Mouse (Mus musculus): ENCODE data around the gene Mcrip1. TPM values are rescaled to one million over a fixed set of nuclear protein-coding genes. Genes with fewer than 3 reads are reported as not detected.

Gene Mcrip1
- polyA plus RNA-seq, 1 experiment from 2014 or later, result 139 TPM

DNA sequence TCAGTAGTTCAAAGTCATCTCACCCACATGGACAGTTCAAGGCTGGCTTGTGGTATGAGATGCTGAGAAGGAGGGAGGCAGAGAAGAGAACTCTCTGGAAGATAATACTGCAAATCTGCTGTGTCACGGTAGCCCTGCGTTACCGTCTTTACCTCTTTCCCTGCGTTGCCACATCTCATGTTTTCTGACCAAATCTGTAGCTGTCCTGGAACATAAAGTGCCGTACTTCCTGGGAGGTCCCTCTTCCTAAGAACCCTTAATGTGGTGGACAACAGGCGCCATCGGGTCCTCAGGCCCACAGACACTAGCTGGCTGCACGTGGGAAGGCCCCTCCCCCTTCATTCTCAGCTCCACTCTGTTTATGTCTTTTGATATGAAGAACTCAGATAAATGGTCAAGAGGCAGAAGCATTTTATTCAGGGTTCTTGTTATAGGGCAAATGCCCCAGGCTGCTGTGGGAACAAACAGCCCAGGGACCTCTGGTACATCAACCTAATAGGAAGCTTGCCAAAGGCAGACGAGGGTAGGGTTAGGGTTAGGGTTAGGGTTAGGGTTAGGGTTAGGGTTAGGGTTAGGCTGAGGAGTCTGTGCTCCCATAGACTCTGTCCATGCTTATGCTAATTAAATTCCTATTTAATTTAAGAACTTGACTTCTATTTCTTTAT is 21.7 kb downstream of the Mcrip1 start:
- no peak overlapping the region for H3K27ac ChIP-seq (ENCODE audit: low read length)
- H3K4me3 ChIP-seq (ENCODE audit: low read length), result no peak overlapping the region
- peaks cover 49% of the 10 kb centered on the region for H3K27me3 ChIP-seq (ENCODE audit: control insufficient read depth, insufficient read depth, low read length)
- peaks cover 9% of the 10 kb centered on the region for H3K4me1 ChIP-seq (ENCODE audit: control insufficient read depth, insufficient read depth, low read length)
- ATAC-seq (replicated peaks; ENCODE audit: extremely low read depth, insufficient read depth, low FRiP score), result no peak
- H3K9me3 ChIP-seq (replicated peaks; ENCODE audit: control insufficient read depth, low read length), result no peaks in the 10 kb centered on the region
- 68% methylated on average over 9 of the region's 9 CpGs for WGBS
- H3K4me2 ChIP-seq (ENCODE audit: low read depth, low read length), result no peak overlapping the region
- no peaks in the 10 kb centered on the region for H3K36me3 ChIP-seq (ENCODE audit: control insufficient read depth, insufficient read depth)
- no peak overlapping the region for H3K9ac ChIP-seq (ENCODE audit: low read length)

DNA sequence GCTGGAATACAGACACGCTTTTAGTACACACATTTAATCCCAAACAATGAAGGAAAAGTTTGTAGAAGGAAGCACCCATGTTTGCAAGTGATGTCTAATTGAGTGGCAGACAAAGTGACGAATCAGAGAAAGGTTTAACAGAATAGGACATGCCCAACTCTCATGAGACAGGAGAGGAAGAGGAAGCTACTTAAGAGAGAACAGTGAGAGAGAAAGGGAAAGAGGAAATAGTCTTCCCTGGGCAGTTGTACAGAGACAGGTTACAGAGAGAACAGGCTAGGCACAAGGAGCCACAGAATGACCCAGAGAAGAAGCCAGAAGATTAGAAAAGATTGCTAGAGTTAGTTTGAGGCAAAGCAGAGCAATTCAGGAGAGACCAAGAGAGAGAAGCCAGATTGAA is 23.6 kb downstream of the Mcrip1 start:
- no peaks in the 10 kb centered on the region for H3K9me3 ChIP-seq (replicated peaks; ENCODE audit: control insufficient read depth, low read length)
- H3K4me1 ChIP-seq (ENCODE audit: control insufficient read depth, insufficient read depth, low read length), result peaks cover 10% of the 10 kb centered on the region
- no peak for ATAC-seq (replicated peaks; ENCODE audit: extremely low read depth, insufficient read depth, low FRiP score)
- H3K9ac ChIP-seq (ENCODE audit: low read length), result no peak overlapping the region
- no peak overlapping the region for H3K4me3 ChIP-seq (ENCODE audit: low read length)
- peaks cover 31% of the 10 kb centered on the region for H3K27me3 ChIP-seq (ENCODE audit: control insufficient read depth, insufficient read depth, low read length)
- H3K27ac ChIP-seq (ENCODE audit: low read length), result no peak overlapping the region
- WGBS, result 65% methylated on average over 2 of the region's 2 CpGs
- no peak overlapping the region for H3K4me2 ChIP-seq (ENCODE audit: low read depth, low read length)
- H3K36me3 ChIP-seq (ENCODE audit: control insufficient read depth, insufficient read depth), result no peaks in the 10 kb centered on the region

- H3K27me3 ChIP-seq (ENCODE audit: control insufficient read depth, insufficient read depth, low read length), result peaks cover 3% of the 10 kb centered on the region
- H3K27ac ChIP-seq (ENCODE audit: low read length), result no peak overlapping the region
- no peak overlapping the region for H3K4me3 ChIP-seq (ENCODE audit: low read length)
- H3K36me3 ChIP-seq (ENCODE audit: control insufficient read depth, insufficient read depth), result no peaks in the 10 kb centered on the region
- H3K4me1 ChIP-seq (ENCODE audit: control insufficient read depth, insufficient read depth, low read length), result peaks cover 12% of the 10 kb centered on the region
- 82% methylated on average over 8 of the region's 8 CpGs for WGBS
- no peaks in the 10 kb centered on the region for H3K9me3 ChIP-seq (replicated peaks; ENCODE audit: control insufficient read depth, low read length)
- no peak overlapping the region for H3K4me2 ChIP-seq (ENCODE audit: low read depth, low read length)
- no peak for ATAC-seq (replicated peaks; ENCODE audit: extremely low read depth, insufficient read depth, low FRiP score)
- H3K9ac ChIP-seq (ENCODE audit: low read length), result no peak overlapping the region
Observed at GRCm38 (mm10) chr11:120522581-120522980, 26.9 kb downstream of the Mcrip1 start.

GRCm38 (mm10) chr11:120520967-120521540 is 28.5 kb downstream of the Mcrip1 start:
- ATAC-seq (replicated peaks; ENCODE audit: extremely low read depth, insufficient read depth, low FRiP score), result 0 out of 2 replicates have a peak, but pooled peaks have one; percentile 21
- H3K27ac ChIP-seq (ENCODE audit: low read length), result peak overlapping the region; percentile 64
- peaks cover 12% of the 10 kb centered on the region for H3K4me1 ChIP-seq (ENCODE audit: control insufficient read depth, insufficient read depth, low read length)
- H3K4me2 ChIP-seq (ENCODE audit: low read depth, low read length), result no peak overlapping the region
- no peaks in the 10 kb centered on the region for H3K36me3 ChIP-seq (ENCODE audit: control insufficient read depth, insufficient read depth)
- no peaks in the 10 kb centered on the region for H3K9me3 ChIP-seq (replicated peaks; ENCODE audit: control insufficient read depth, low read length)
- WGBS, result 49% methylated on average over 5 of the region's 5 CpGs
- H3K4me3 ChIP-seq (ENCODE audit: low read length), result no peak overlapping the region
- H3K9ac ChIP-seq (ENCODE audit: low read length), result peak overlapping the region; percentile 47
- H3K27me3 ChIP-seq (ENCODE audit: control insufficient read depth, insufficient read depth, low read length), result no peaks in the 10 kb centered on the region; the same call in 1 of the 2 replicates

- H3K4me1 ChIP-seq (ENCODE audit: control insufficient read depth, insufficient read depth, low read length), result peaks cover 12% of the 10 kb centered on the region
- H3K9me3 ChIP-seq (replicated peaks; ENCODE audit: control insufficient read depth, low read length), result no peaks in the 10 kb centered on the region
- H3K4me2 ChIP-seq (ENCODE audit: low read depth, low read length), result no peak overlapping the region
- H3K9ac ChIP-seq (ENCODE audit: low read length), result no peak overlapping the region
- H3K27ac ChIP-seq (ENCODE audit: low read length), result no peak overlapping the region; the same call in 1 of the 2 replicates
- no peak overlapping the region for H3K4me3 ChIP-seq (ENCODE audit: low read length)
- no peaks in the 10 kb centered on the region; the same call in 1 of the 2 replicates for H3K27me3 ChIP-seq (ENCODE audit: control insufficient read depth, insufficient read depth, low read length)
- WGBS, result 58% methylated on average over 9 of the region's 9 CpGs
- H3K36me3 ChIP-seq (ENCODE audit: control insufficient read depth, insufficient read depth), result no peaks in the 10 kb centered on the region
- ATAC-seq (replicated peaks; ENCODE audit: extremely low read depth, insufficient read depth, low FRiP score), result no peak
Observed at GRCm38 (mm10) chr11:120520498-120520897, 29.0 kb downstream of the Mcrip1 start.

DNA sequence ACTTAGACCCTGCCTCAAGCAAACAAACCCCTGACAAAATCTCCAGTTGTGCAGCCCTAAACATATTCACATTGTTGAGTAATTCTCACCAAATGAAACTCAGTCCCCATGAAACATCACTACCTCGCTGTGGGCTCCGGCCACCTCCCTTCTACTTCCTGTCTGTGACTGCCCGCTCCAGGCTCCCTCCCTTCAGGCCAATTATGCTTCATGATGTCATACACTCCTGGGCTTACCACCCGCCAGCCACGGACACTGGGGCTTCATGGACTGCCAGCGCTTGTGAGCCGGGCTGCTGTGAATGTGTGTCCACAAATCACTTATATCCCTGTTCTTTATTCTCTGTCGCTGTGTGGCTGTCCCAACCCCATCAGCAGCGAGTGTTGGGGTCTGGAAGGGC is 29.8 kb downstream of the Mcrip1 start:
- Histone ChIP-seq H3K36me3 (ENCODE audit: control insufficient read depth, insufficient read depth) (no peaks in the 10 kb centered on the region), H3K4me3 (ENCODE audit: low read length) (no peak overlapping the region), H3K4me1 (ENCODE audit: control insufficient read depth, insufficient read depth, low read length) (peaks cover 12% of the 10 kb centered on the region), H3K27ac (ENCODE audit: low read length) (peak overlapping the region; percentile 63), H3K4me2 (ENCODE audit: low read depth, low read length) (peak overlapping the region; percentile 20), H3K9me3 (replicated peaks; ENCODE audit: control insufficient read depth, low read length) (no peaks in the 10 kb centered on the region), H3K27me3 (ENCODE audit: control insufficient read depth, insufficient read depth, low read length) (no peaks in the 10 kb centered on the region; the same call in 1 of the 2 replicates), H3K9ac (ENCODE audit: low read length) (peak overlapping the region; percentile 55)
- peak; percentile 71 for ATAC-seq (replicated peaks; ENCODE audit: extremely low read depth, insufficient read depth, low FRiP score)
- 27% methylated on average over 9 of the region's 9 CpGs for WGBS

DNA sequence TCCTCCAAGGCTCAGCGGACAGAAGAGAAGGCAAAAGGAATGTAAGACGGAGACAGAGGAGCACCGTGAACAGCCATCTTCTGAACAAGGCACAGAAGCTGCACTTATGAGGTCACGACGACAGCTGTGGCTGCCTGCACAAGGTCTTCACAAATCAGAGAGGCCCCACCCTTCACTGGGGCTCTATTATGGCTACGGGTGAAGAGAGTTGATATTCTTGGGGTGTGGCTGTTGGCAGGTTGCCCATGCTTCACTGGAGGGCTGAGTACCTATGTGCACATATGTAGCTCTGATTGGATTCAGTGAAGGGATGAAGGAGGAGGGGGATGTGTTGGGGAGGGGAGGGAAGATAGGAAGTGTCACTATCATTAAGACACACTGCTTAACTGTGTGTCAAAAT is 31.0 kb downstream of the Mcrip1 start:
- Histone ChIP-seq H3K27ac (ENCODE audit: low read length) (peak overlapping the region; percentile 31), H3K36me3 (ENCODE audit: control insufficient read depth, insufficient read depth) (no peaks in the 10 kb centered on the region), H3K9ac (ENCODE audit: low read length) (no peak overlapping the region), H3K27me3 (ENCODE audit: control insufficient read depth, insufficient read depth, low read length) (no peaks in the 10 kb centered on the region; the same call in 1 of the 2 replicates), H3K9me3 (replicated peaks; ENCODE audit: control insufficient read depth, low read length) (no peaks in the 10 kb centered on the region), H3K4me1 (ENCODE audit: control insufficient read depth, insufficient read depth, low read length) (peaks cover 12% of the 10 kb centered on the region), H3K4me3 (ENCODE audit: low read length) (no peak overlapping the region), H3K4me2 (ENCODE audit: low read depth, low read length) (no peak overlapping the region)
- WGBS, result 55% methylated on average over 6 of the region's 6 CpGs
- no peak for ATAC-seq (replicated peaks; ENCODE audit: extremely low read depth, insufficient read depth, low FRiP score)

DNA sequence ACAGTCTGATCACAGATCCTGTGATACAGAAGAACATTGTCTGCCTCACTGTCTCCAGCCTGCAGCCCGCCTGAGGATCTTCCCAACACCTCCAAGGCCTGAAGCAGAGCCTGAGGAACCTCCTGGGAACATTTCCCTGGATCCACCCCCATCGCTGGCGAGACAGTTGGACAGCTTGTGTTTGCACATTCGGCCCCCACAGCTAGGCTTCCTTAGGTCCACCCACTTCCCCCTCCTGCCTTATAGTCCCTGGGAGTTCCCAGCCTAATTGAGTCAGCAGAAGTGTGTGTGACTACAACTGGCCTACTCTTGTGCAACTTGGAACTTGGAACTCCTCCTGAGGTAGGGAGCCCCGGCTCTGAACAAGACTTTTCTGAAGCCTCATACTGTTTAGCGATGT is 31.5 kb downstream of the Mcrip1 start:
- Histone ChIP-seq H3K4me3 (ENCODE audit: low read length) (no peak overlapping the region), H3K9me3 (replicated peaks; ENCODE audit: control insufficient read depth, low read length) (no peaks in the 10 kb centered on the region), H3K4me2 (ENCODE audit: low read depth, low read length) (no peak overlapping the region), H3K27me3 (ENCODE audit: control insufficient read depth, insufficient read depth, low read length) (no peaks in the 10 kb centered on the region; the same call in 1 of the 2 replicates), H3K27ac (ENCODE audit: low read length) (peak overlapping the region; percentile 31), H3K9ac (ENCODE audit: low read length) (no peak overlapping the region), H3K4me1 (ENCODE audit: control insufficient read depth, insufficient read depth, low read length) (peaks cover 12% of the 10 kb centered on the region), H3K36me3 (ENCODE audit: control insufficient read depth, insufficient read depth) (no peaks in the 10 kb centered on the region)
- 0 out of 2 replicates have a peak, but pooled peaks have one; percentile 38 for ATAC-seq (replicated peaks; ENCODE audit: extremely low read depth, insufficient read depth, low FRiP score)
- 56% methylated on average over 6 of the region's 6 CpGs for whole genome bisulfite sequencing

DNA sequence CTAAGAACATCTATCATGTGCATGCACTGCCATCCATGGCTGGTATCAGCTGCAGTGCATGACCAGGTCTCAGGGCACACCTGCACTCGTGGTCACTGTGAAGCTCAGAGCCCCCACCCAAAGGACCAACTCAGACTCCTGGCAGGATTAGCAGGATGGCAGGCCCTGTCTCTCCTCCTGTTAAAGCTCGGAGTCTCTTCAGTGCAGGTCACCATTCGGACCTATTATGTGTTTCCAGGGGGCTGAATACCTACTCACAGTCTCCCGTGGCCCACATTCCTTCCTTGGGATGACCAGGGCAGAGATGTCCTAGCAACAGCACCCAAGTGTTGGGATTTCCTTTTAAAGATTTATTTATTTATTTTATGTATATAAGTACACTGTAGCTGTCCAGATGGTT is 32.4 kb downstream of the Mcrip1 start:
- Histone ChIP-seq H3K4me2 (ENCODE audit: low read depth, low read length) (no peak overlapping the region), H3K9ac (ENCODE audit: low read length) (no peak overlapping the region), H3K9me3 (replicated peaks; ENCODE audit: control insufficient read depth, low read length) (no peaks in the 10 kb centered on the region), H3K4me3 (ENCODE audit: low read length) (no peak overlapping the region), H3K27me3 (ENCODE audit: control insufficient read depth, insufficient read depth, low read length) (no peaks in the 10 kb centered on the region), H3K36me3 (ENCODE audit: control insufficient read depth, insufficient read depth) (no peaks in the 10 kb centered on the region), H3K27ac (ENCODE audit: low read length) (no peak overlapping the region), H3K4me1 (ENCODE audit: control insufficient read depth, insufficient read depth, low read length) (peaks cover 12% of the 10 kb centered on the region)
- no peak for ATAC-seq (replicated peaks; ENCODE audit: extremely low read depth, insufficient read depth, low FRiP score)
- 86% methylated on average over 4 of the region's 4 CpGs for WGBS

Measured in heart, embryonic 16.5 days (tissue).